Mouse (Mus musculus) ES-E14 (cell line): Measurements from ENCODE around the gene Gtf3c1.

ENCODE experiments used
- HCFC1 ChIP-seq: IDR thresholded peaks from 2 replicates; pipeline ENCODE4 v1.6.1; 2012; ENCODE audit warnings: low read length, inconsistent platforms, borderline replicate concordance; ENCODE audit not compliant: insufficient read depth
- MAFK ChIP-seq: IDR thresholded peaks from 2 replicates; pipeline ENCODE4 v1.6.1; 2014; ENCODE audit warnings: mild to moderate bottlenecking, low read depth, low read length, inconsistent platforms; ENCODE audit not compliant: insufficient read depth
- ZC3H11A ChIP-seq: IDR thresholded peaks from 2 replicates; pipeline ENCODE4 v1.6.1; 2012; ENCODE audit warnings: low read depth, mild to moderate bottlenecking, inconsistent platforms, low read length, borderline replicate concordance

DNA sequence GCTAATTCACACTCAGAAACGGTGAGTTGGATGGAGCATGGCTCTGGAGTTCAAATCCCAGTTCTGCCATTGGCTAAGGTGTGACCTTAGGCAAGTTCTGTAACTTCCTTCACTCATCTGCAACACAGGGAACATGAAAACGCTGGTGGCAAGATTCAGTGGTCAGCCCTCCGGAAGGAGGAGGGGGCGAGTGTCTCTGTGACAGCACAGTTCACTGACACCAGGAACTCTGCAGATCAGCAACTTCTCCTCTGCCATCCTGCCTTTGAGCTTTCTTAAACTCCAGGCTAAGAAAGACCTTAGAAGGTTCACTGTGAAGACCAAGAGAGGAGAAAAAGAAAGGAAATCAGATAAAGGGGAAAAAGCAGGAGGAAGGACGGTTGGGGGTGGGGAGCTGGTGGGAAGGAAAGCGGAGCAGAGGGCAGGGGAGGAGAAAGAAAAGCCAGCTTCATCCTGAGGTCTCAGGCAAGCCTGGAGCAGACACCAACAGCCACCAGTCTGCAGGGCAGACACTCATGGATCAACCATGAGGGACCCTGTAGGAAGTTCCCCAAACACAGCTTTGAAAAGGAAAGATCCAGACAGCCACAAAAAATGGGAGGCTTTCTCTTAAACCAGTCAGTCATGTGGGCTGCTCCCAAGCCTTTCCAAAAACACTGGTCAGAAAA, 106.8 kb downstream of the Gtf3c1 start:
- no peak for TF ChIP-seq ZC3H11A
- TF ChIP-seq HCFC1, result no peak
- no peak for TF ChIP-seq MAFK
